Mouse (Mus musculus): Measurements from ENCODE around the gene Vrk1. TPM values are rescaled to one million over a fixed set of nuclear protein-coding genes. Genes with fewer than 3 reads are reported as not detected.

The Vrk1 gene
- total RNA-seq, 2 experiments from 2014 or later: 97.1 to 205 TPM

- ATAC-seq (replicated peaks; ENCODE audit: poor library complexity, severe bottlenecking): no peak
Measured at GRCm38 (mm10) chr12:106102726-106103643, 93.0 kb downstream of the Vrk1 start.

- ATAC-seq (replicated peaks; ENCODE audit: poor library complexity, severe bottlenecking): no peak
Measured at GRCm38 (mm10) chr12:106107272-106107671, 97.2 kb downstream of the Vrk1 start.

- ATAC-seq (replicated peaks; ENCODE audit: poor library complexity, severe bottlenecking): no peak
Measured at GRCm38 (mm10) chr12:106115070-106115891, 105.3 kb downstream of the Vrk1 start.

DNA sequence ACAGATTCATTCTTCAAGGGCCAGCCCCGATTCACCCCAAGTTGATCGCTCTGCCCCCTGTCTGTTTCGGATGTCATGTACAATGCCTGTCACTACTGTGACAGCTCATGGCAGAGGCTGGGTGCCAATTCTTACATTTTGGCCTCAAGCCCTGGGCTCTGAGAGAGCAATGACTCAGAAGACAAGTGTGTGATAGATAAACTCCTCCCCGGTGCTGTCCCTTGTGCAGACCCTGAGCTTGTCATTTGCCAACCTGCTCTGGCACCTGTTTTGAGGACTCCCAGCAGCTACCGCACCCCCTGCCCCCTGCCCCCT is 105.8 kb downstream of the Vrk1 start:
- no peak for ATAC-seq (replicated peaks; ENCODE audit: poor library complexity, severe bottlenecking)

DNA sequence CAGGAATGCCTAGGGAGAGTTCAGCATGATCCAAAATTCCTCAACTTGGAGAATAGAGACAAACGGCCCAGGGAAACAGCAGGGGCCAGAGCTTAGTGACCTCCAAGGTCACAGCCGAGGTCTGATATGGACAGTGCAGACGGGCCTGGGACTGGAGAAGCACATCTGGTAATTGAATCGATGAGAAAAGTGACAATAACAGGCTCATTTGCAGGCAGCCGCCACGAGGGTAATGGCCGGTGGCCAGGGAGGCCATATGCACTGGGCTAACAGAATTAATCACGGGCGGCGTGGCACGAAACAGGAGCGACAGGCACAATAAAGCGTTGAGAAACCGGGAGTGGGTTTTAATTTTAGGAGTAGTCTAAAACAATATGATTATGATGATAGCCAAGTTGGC is 113.2 kb downstream of the Vrk1 start:
- no peak for ATAC-seq (replicated peaks; ENCODE audit: poor library complexity, severe bottlenecking)

- no peak for ATAC-seq (replicated peaks; ENCODE audit: poor library complexity, severe bottlenecking)
Measured at GRCm38 (mm10) chr12:106124581-106124980, 114.6 kb downstream of the Vrk1 start.

Other genes with a start within 250 kb of the Vrk1 start
- gene Papola, start 225.5 kb upstream of the Vrk1 start, total RNA-seq (2014; fragmentation: Nextera tagmentation): 143 and 209 TPM in 2 replicates
- gene Papola, start 225.5 kb upstream of the Vrk1 start, total RNA-seq (2017): 111 and 138 TPM in 2 replicates

All from granulocyte monocyte progenitor cell, adult 5-6 weeks (primary cell).